Mouse (Mus musculus): Measurements from ENCODE around the gene Syt11. TPM values are rescaled to one million over a fixed set of nuclear protein-coding genes. Genes with fewer than 3 reads are reported as not detected.
A peak's percentile ranks its signal among the peaks of the same experiment; 100 is the strongest.
"Not testable (repeated sequence)": the region's sequence is repeated elsewhere in the genome, so short reads cannot be mapped to it uniquely, and the experiment has no call there.

Syt11 gene
- polyA plus RNA-seq, 1 experiment, result 6.1 TPM

GRCm38 (mm10) chr3:88736556-88736955, 38.4 kb downstream of the Syt11 start:
- H3ac ChIP-seq (ENCODE audit: control insufficient read depth, insufficient read length, low read depth), result no peak overlapping the region
- H3K79me2 ChIP-seq (ENCODE audit: control insufficient read depth, insufficient read depth), result no peaks in the 10 kb centered on the region
- no peak overlapping the region for H3K4me3 ChIP-seq (ENCODE audit: insufficient read depth, poor library complexity, severe bottlenecking)
- TF ChIP-seq CEBPB (IDR thresholded peaks at IDR 0.05; ENCODE audit: low read depth) (no peak), MYOD1 (IDR thresholded peaks at IDR 0.05; ENCODE audit: control insufficient read depth, insufficient read length, low read depth) (no peak), USF1 (IDR thresholded peaks at IDR 0.05; ENCODE audit: low read depth) (no peak), MYOG (IDR thresholded peaks at IDR 0.05; ENCODE audit: control insufficient read depth, extremely low read depth, insufficient read length) (no peak), MAX (IDR thresholded peaks at IDR 0.05) (no peak), CTCF (IDR thresholded peaks at IDR 0.05; ENCODE audit: control insufficient read depth, insufficient read depth, insufficient read length) (no peak), FOSL1 (IDR thresholded peaks at IDR 0.05; ENCODE audit: insufficient read depth, low read length, poor library complexity, severe bottlenecking) (no peak)
- no peaks in the 10 kb centered on the region for H3K79me3 ChIP-seq (ENCODE audit: low read depth)
- no peaks in the 10 kb centered on the region for H3K27me3 ChIP-seq (ENCODE audit: control insufficient read depth, insufficient read depth, insufficient read length)
- H3K36me3 ChIP-seq (ENCODE audit: control insufficient read depth, insufficient read depth), result no peaks in the 10 kb centered on the region

DNA sequence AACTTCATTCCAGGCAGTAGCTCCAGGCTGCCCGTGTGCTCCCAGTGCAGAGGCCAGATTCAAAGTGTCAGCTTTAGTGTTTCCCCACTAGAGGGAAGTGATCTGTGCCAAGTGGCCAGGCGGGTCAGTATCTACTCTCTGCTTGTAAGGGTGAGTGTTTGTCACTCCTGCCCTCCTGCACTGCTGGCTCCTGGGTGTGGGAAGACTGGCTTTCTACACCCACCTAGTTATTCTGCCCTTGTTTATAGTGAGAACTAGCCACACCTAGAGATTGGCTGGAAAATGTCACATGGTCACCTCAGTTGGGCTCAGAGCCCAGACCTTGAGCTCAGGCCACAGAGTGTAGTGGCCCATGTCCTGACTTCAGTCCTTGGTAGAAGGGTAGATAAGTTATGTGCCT, 55.9 kb downstream of the Syt11 start:
- Histone ChIP-seq H3ac (ENCODE audit: control insufficient read depth, insufficient read length, low read depth) (no peak overlapping the region), H3K79me2 (ENCODE audit: control insufficient read depth, insufficient read depth) (peaks cover 11% of the 10 kb centered on the region), H3K79me3 (ENCODE audit: low read depth) (peaks cover 4% of the 10 kb centered on the region), H3K27me3 (ENCODE audit: control insufficient read depth, insufficient read depth, insufficient read length) (no peaks in the 10 kb centered on the region), H3K36me3 (ENCODE audit: control insufficient read depth, insufficient read depth) (peaks cover 19% of the 10 kb centered on the region), H3K4me3 (ENCODE audit: insufficient read depth, poor library complexity, severe bottlenecking) (no peak overlapping the region)
- TF ChIP-seq CEBPB (IDR thresholded peaks at IDR 0.05; ENCODE audit: low read depth) (no peak), MAX (IDR thresholded peaks at IDR 0.05) (no peak), MYOD1 (IDR thresholded peaks at IDR 0.05; ENCODE audit: control insufficient read depth, insufficient read length, low read depth) (no peak), CTCF (IDR thresholded peaks at IDR 0.05; ENCODE audit: control insufficient read depth, insufficient read depth, insufficient read length) (no peak), USF1 (IDR thresholded peaks at IDR 0.05; ENCODE audit: low read depth) (peak; percentile 6), FOSL1 (IDR thresholded peaks at IDR 0.05; ENCODE audit: insufficient read depth, low read length, poor library complexity, severe bottlenecking) (no peak)

- Histone ChIP-seq H3K79me2 (ENCODE audit: control insufficient read depth, insufficient read depth) (peaks cover 11% of the 10 kb centered on the region), H3K36me3 (ENCODE audit: control insufficient read depth, insufficient read depth) (peaks cover 31% of the 10 kb centered on the region), H3ac (ENCODE audit: control insufficient read depth, insufficient read length, low read depth) (no peak overlapping the region), H3K27me3 (ENCODE audit: control insufficient read depth, insufficient read depth, insufficient read length) (no peaks in the 10 kb centered on the region), H3K79me3 (ENCODE audit: low read depth) (peaks cover 3% of the 10 kb centered on the region), H3K4me3 (ENCODE audit: insufficient read depth, poor library complexity, severe bottlenecking) (no peak overlapping the region)
- TF ChIP-seq USF1 (IDR thresholded peaks at IDR 0.05; ENCODE audit: low read depth) (no peak), MAX (IDR thresholded peaks at IDR 0.05) (no peak), MYOD1 (IDR thresholded peaks at IDR 0.05; ENCODE audit: control insufficient read depth, insufficient read length, low read depth) (no peak), CEBPB (IDR thresholded peaks at IDR 0.05; ENCODE audit: low read depth) (no peak), FOSL1 (IDR thresholded peaks at IDR 0.05; ENCODE audit: insufficient read depth, low read length, poor library complexity, severe bottlenecking) (no peak), CTCF (IDR thresholded peaks at IDR 0.05; ENCODE audit: control insufficient read depth, insufficient read depth, insufficient read length) (no peak), MYOG (IDR thresholded peaks at IDR 0.05; ENCODE audit: control insufficient read depth, extremely low read depth, insufficient read length) (no peak)
Measured at GRCm38 (mm10) chr3:88717831-88718230, 57.1 kb downstream of the Syt11 start.

- Histone ChIP-seq H3K4me3 (ENCODE audit: insufficient read depth, poor library complexity, severe bottlenecking) (peak overlapping the region; percentile 37), H3K36me3 (ENCODE audit: control insufficient read depth, insufficient read depth) (peaks cover 37% of the 10 kb centered on the region), H3K27me3 (ENCODE audit: control insufficient read depth, insufficient read depth, insufficient read length) (no peaks in the 10 kb centered on the region), H3K79me3 (ENCODE audit: low read depth) (peaks cover 3% of the 10 kb centered on the region), H3ac (ENCODE audit: control insufficient read depth, insufficient read length, low read depth) (peak overlapping the region; percentile 77), H3K79me2 (ENCODE audit: control insufficient read depth, insufficient read depth) (peaks cover 11% of the 10 kb centered on the region)
- TF ChIP-seq CEBPB (IDR thresholded peaks at IDR 0.05; ENCODE audit: low read depth) (no peak), MAX (IDR thresholded peaks at IDR 0.05) (no peak)
Measured at GRCm38 (mm10) chr3:88717198-88717798, 57.7 kb downstream of the Syt11 start.

GRCm38 (mm10) chr3:88716399-88717197, 58.4 kb downstream of the Syt11 start, which contains the start of gene Rit1:
Gene Rit1, plus strand, starts transcription at chr3:88716838.
- peaks cover 3% of the 10 kb centered on the region for H3K79me3 ChIP-seq (ENCODE audit: low read depth)
- peaks cover 11% of the 10 kb centered on the region for H3K79me2 ChIP-seq (ENCODE audit: control insufficient read depth, insufficient read depth)
- TF ChIP-seq CEBPB (IDR thresholded peaks at IDR 0.05; ENCODE audit: low read depth), result no peak
- TF ChIP-seq MYOD1 (IDR thresholded peaks at IDR 0.05; ENCODE audit: control insufficient read depth, insufficient read length, low read depth), result no peak
- no peak for TF ChIP-seq MYOG (IDR thresholded peaks at IDR 0.05; ENCODE audit: control insufficient read depth, extremely low read depth, insufficient read length)
- no peak for TF ChIP-seq USF1 (IDR thresholded peaks at IDR 0.05; ENCODE audit: low read depth)
- TF ChIP-seq MAX (IDR thresholded peaks at IDR 0.05), result no peak
- no peak for TF ChIP-seq CTCF (IDR thresholded peaks at IDR 0.05; ENCODE audit: control insufficient read depth, insufficient read depth, insufficient read length)
- no peak for TF ChIP-seq FOSL1 (IDR thresholded peaks at IDR 0.05; ENCODE audit: insufficient read depth, low read length, poor library complexity, severe bottlenecking)
- H3ac ChIP-seq (ENCODE audit: control insufficient read depth, insufficient read length, low read depth), result peak within 1 kb of the TSS; percentile 77
- H3K36me3 ChIP-seq (ENCODE audit: control insufficient read depth, insufficient read depth), result peaks cover 44% of the 10 kb centered on the region
- no peaks in the 10 kb centered on the region for H3K27me3 ChIP-seq (ENCODE audit: control insufficient read depth, insufficient read depth, insufficient read length)
- H3K4me3 ChIP-seq (ENCODE audit: insufficient read depth, poor library complexity, severe bottlenecking), result peak within 1 kb of the TSS; percentile 37

- not testable (repeated sequence) for H3K27me3 ChIP-seq (ENCODE audit: control insufficient read depth, insufficient read depth, insufficient read length); H3K4me3 ChIP-seq (ENCODE audit: insufficient read depth, poor library complexity, severe bottlenecking); H3ac ChIP-seq (ENCODE audit: control insufficient read depth, insufficient read length, low read depth); H3K79me3 ChIP-seq (ENCODE audit: low read depth)
- Histone ChIP-seq H3K79me2 (ENCODE audit: control insufficient read depth, insufficient read depth) (peaks cover 11% of the 10 kb centered on the region), H3K36me3 (ENCODE audit: control insufficient read depth, insufficient read depth) (peaks cover 52% of the 10 kb centered on the region)
Measured at GRCm38 (mm10) chr3:88715716-88716115, 59.2 kb downstream of the Syt11 start.
